Mouse (Mus musculus): ENCODE measurements around the gene Vwa3b. TPM values are rescaled to one million over a fixed set of nuclear protein-coding genes. Genes with fewer than 3 reads are reported as not detected.
"Not testable (repeated sequence)": the region's sequence is repeated elsewhere in the genome, so short reads cannot be mapped to it uniquely, and the experiment has no call there.

The Vwa3b gene
- 1 to 10 TPM; 1.0 to 1.6 TPM for total RNA-seq (2021)
- long read RNA-seq, experiment 1, partial matches to known transcripts = 1 of 1 reads
- long read RNA-seq, experiment 1, other reads (novel, unspliced or antisense) = 0 of 1 reads
- long read RNA-seq, experiment 2 = 0 reads

GRCm38 (mm10) chr1:37025962-37026686, at the start of gene Vwa3b:
TSS of gene Vwa3b (plus strand) at chr1:37026596.
- DNase-seq (ENCODE audit: low spot score in 2 of 2) = no peak

DNA sequence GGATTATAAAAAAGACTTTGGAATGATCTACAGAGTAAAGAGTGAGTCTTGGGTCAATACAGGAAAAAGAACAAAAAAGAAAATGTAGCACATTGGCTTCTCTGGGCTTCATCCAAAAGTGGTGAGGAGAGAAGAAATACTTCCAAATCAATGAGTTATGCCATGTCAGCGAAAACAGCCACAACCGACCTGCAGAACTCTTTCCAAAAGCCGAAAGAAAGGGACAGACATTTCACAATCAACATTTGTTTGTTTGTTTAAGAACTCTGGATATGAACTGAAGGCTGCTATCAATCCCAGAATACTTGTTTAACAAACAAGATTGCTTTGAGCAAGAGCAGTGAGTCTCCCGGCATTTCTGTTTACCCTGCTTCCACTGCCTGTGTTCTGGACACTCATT, 49.6 kb upstream of the Vwa3b start:
- DNase-seq (ENCODE audit: low spot score in 2 of 2) = no peak

GRCm38 (mm10) chr1:36982191-36982961, 44.0 kb upstream of the Vwa3b start:
- no peak for DNase-seq (ENCODE audit: low spot score in 2 of 2)

GRCm38 (mm10) chr1:36983754-36984153, 42.6 kb upstream of the Vwa3b start:
- no peak for DNase-seq (ENCODE audit: low spot score in 2 of 2)

DNA sequence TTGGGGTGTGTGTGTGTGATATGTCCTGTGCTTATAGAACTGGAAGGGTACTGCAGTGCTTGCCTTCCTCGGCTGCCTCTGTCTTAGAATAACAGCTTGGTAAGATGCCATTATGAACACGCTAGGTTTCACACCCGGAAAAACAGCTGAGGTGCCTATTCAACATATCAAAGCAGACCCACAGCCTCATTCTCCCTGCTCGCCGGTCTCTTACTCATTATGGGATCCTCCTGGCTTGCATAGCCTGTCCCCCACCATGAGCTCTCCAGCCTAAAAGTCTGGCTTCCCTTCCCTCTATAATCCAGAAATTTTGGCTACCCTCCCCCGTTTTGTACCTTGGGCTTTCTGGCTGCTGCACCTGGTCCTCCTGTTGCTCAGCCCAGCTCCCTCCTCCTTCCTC, 42.0 kb upstream of the Vwa3b start:
- no peak for DNase-seq (ENCODE audit: low spot score in 2 of 2)

- DNase-seq (ENCODE audit: low spot score in 2 of 2) = no peak
Observed at GRCm38 (mm10) chr1:36985896-36986295, 40.5 kb upstream of the Vwa3b start.

GRCm38 (mm10) chr1:36986396-36987160, 39.8 kb upstream of the Vwa3b start:
- DNase-seq (ENCODE audit: low spot score in 2 of 2) = no peak

DNA sequence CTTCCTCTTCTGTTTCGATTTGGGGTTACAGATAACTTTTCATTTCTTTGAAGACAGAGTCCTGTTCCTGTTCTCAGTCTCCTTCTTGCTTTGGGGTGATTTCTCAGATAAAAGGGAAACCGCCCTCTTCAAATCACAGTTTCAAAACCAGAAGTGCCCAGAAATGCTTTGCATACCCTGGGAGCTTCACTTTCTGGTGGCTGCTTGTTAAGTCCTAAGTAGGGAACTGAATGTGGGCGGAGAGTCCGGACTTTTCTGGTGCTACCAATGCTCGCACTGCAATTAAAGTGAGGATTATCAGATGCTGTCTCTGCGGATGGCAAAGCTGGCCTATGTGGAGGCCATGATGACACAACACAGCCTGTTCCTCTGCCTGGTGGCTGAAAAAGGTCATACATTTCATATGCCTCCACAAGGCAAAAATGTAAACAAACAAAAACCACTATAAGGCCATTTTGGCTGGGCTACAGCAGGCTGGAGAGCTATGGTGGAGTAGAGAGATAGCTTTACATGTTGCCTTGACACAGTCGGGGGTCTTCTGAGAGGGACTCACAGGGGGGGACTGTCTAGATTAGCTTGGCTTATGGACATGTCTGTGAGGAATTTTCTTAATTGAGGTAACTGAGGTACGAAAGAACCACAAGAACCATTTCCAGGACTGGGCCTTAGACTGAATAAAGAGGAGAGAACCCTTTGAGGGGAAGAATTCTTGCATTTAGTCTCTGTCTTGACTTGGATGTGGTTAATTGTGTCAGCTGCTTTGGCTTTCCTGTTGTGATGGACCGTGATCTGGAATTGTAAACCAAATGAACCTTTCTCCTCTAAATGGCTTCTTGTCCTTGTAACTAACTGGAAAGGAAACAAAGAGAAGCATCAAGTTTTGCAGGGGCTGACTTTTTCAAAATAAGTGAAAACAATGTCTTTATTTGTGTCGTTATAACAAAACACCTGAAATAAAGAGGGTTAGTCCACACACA, 38.9 kb upstream of the Vwa3b start:
- DNase-seq (ENCODE audit: low spot score in 2 of 2) = no peak

GRCm38 (mm10) chr1:36988161-36988560, 38.2 kb upstream of the Vwa3b start:
- DNase-seq (ENCODE audit: low spot score in 2 of 2) = no peak

DNA sequence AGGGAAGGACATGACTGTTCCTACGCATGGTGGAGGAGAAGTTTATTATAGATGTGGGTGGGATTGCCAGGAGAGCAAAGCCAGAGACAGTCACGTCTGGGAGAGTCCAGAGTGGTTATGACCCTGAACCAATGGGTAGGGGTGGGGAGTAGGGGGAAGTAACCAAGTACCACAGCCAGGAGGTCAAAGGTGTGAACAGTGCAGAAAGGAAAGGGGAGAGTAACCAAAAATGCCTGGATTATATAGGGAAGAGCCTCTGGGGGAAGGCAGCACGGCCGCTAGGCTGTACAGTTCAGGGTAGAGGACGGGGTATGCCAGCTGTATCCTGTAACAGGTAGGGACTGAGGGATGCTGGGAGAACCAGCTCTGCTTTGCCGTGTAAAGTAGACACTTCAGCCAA, 37.8 kb upstream of the Vwa3b start:
- DNase-seq (ENCODE audit: low spot score in 2 of 2) = no peak

- no peak for DNase-seq (ENCODE audit: low spot score in 2 of 2)
Observed at GRCm38 (mm10) chr1:36994296-36994695, 32.1 kb upstream of the Vwa3b start.

- DNase-seq (ENCODE audit: low spot score in 2 of 2) = no peak
Observed at GRCm38 (mm10) chr1:36995760-36996159, 30.6 kb upstream of the Vwa3b start.

GRCm38 (mm10) chr1:36996561-36997213, 29.7 kb upstream of the Vwa3b start:
- peak; percentile 5 to 41 for DNase-seq (ENCODE audit: low spot score in 2 of 2)

DNA sequence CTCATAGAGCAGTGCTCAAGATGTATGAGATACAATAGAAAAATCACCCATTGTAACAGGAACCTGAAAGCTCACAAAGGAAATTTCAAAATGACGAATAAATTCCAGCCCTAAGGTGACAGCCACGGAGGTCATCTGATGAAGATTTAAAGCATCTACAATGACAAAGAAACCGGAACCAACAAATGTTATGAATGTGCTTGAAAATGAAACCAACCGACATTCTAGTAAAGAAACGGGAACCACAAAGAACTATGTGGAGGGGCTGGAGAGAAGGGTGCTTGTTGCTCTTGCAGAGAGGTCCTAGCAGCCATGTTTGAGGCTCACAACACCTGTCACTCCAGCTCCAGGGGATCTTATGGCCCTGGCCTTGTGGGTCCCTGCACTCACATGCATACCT, 26.1 kb upstream of the Vwa3b start:
- DNase-seq (ENCODE audit: low spot score in 2 of 2) = no peak

DNA sequence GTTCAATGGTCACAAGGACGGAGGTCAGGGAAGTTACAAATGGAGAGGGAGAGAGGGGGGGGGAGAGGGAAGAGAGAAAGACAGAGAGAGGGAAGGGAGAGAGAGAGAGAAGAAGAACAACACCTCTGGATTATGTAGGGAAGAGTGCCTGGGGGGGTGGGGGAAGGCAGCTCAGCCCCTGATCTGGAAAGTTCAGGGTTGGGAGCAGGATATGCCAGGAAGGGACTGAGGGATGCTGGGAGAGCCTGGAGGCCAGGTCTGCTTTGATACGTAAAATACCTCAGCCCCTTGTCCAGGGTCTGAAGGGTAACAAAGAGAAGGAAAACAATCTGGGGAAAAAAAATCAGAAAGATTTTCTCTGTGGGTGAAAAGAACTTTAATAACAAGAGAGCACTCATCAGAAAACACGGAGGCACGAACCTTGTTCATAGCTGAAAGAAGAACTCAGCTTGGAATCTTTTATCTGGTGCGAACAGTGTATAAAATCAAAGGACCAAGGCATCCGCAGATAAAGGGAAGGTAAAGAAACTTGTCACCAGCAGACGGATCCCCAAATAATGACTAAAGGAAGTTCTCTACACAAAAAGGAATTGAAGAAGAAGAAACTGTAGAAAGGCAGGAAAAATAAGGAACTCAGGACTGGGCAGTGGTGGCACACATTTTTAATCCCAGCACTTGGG, 24.6 kb upstream of the Vwa3b start:
- DNase-seq (ENCODE audit: low spot score in 2 of 2) = no peak

GRCm38 (mm10) chr1:37002316-37003008, 23.9 kb upstream of the Vwa3b start:
- no peak for DNase-seq (ENCODE audit: low spot score in 2 of 2)

- DNase-seq (ENCODE audit: low spot score in 2 of 2) = no peak
Observed at GRCm38 (mm10) chr1:37004533-37004932, 21.9 kb upstream of the Vwa3b start.

GRCm38 (mm10) chr1:37005036-37005435, 21.4 kb upstream of the Vwa3b start:
- DNase-seq (ENCODE audit: low spot score in 2 of 2) = no peak

DNA sequence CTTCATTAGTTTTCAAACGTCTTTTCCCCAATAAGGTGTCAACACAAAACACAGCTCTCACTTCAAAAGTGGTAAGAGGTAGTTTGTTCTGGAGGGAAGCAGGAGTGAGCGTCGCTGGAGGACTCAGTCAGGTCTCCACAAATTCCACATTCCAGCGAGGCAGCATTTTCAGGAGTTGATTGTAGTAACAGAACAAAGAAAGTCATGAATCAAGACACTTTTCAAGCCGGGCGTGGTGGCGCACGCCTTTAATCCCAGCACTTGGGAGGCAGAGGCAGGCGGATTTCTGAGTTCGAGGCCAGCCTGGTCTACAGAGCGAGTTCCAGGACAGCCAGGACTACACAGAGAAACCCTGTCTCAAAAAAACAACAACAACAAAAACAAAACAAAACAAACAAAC, 19.9 kb upstream of the Vwa3b start:
- not testable (repeated sequence) for DNase-seq (ENCODE audit: low spot score in 2 of 2)
